Mouse (Mus musculus): ENCODE measurements around the gene Ebf3. TPM values are rescaled to one million over a fixed set of nuclear protein-coding genes. Genes with fewer than 3 reads are reported as not detected.

Ebf3 gene
- polyA plus RNA-seq, 2 experiments = 0.07 TPM; not detected in 1

GRCm38 (mm10) chr7:137277713-137278112 lies 36.5 kb downstream of the Ebf3 start:
- no peaks in the 10 kb centered on the region for H3K27me3 ChIP-seq (ENCODE audit: control insufficient read depth, insufficient read depth, low read length)
- no peaks in the 10 kb centered on the region for H3K36me3 ChIP-seq (replicated peaks; ENCODE audit: control insufficient read depth, insufficient read depth, low read depth)
- DNase-seq (ENCODE audit: low read depth in 3 of 3, low spot score in 3 of 3) (no peak), ATAC-seq (ENCODE audit: insufficient read depth) (no peak)
- no peaks in the 10 kb centered on the region for H3K4me1 ChIP-seq (replicated peaks; ENCODE audit: control insufficient read depth in 2 of 2, insufficient read depth in 2 of 2, low read length in 1 of 2)
- TF ChIP-seq CTCF (IDR thresholded peaks at IDR 0.05; ENCODE audit: low read depth) (no peak), EP300 (IDR thresholded peaks at IDR 0.05; ENCODE audit: low read depth) (no peak)
- no peaks in the 10 kb centered on the region for H3K9me3 ChIP-seq (ENCODE audit: control insufficient read depth, low read length)
- no peak overlapping the region for H3K9ac ChIP-seq (replicated peaks)
- H3K4me3 ChIP-seq (ENCODE audit: insufficient read depth in 1 of 2, low read depth in 2 of 2, low read length in 2 of 2) = no peak overlapping the region
- no peak overlapping the region for H3K4me2 ChIP-seq (ENCODE audit: low read depth)
- no peak overlapping the region for H3K27ac ChIP-seq
- WGBS (ENCODE audit: insufficient replicate concordance) = 69% methylated on average over 5 of the region's 5 CpGs

GRCm38 (mm10) chr7:137272252-137272651 lies 42.0 kb downstream of the Ebf3 start:
- ATAC-seq (ENCODE audit: insufficient read depth) (no peak), DNase-seq (ENCODE audit: low read depth in 3 of 3, low spot score in 3 of 3) (no peak)
- 63% methylated on average over 10 of the region's 10 CpGs for WGBS (ENCODE audit: insufficient replicate concordance)
- no peaks in the 10 kb centered on the region for H3K9me3 ChIP-seq (ENCODE audit: control insufficient read depth, low read length)
- H3K4me2 ChIP-seq (ENCODE audit: low read depth) = no peak overlapping the region
- no peaks in the 10 kb centered on the region for H3K27me3 ChIP-seq (ENCODE audit: control insufficient read depth, insufficient read depth, low read length)
- TF ChIP-seq CTCF (IDR thresholded peaks at IDR 0.05; ENCODE audit: low read depth) (no peak), EP300 (IDR thresholded peaks at IDR 0.05; ENCODE audit: low read depth) (no peak)
- no peak overlapping the region for H3K27ac ChIP-seq
- H3K4me1 ChIP-seq (replicated peaks; ENCODE audit: control insufficient read depth in 2 of 2, insufficient read depth in 2 of 2, low read length in 1 of 2) = no peaks in the 10 kb centered on the region
- no peaks in the 10 kb centered on the region for H3K36me3 ChIP-seq (replicated peaks; ENCODE audit: control insufficient read depth, insufficient read depth, low read depth)
- no peak overlapping the region for H3K9ac ChIP-seq (replicated peaks)
- no peak overlapping the region for H3K4me3 ChIP-seq (ENCODE audit: insufficient read depth in 1 of 2, low read depth in 2 of 2, low read length in 2 of 2)

GRCm38 (mm10) chr7:137268452-137269155 lies 45.6 kb downstream of the Ebf3 start:
- TF ChIP-seq CTCF (IDR thresholded peaks at IDR 0.05; ENCODE audit: low read depth) = no peak
- no peak for TF ChIP-seq EP300 (IDR thresholded peaks at IDR 0.05; ENCODE audit: low read depth)
- 46% methylated on average over 8 of the region's 8 CpGs for WGBS (ENCODE audit: insufficient replicate concordance)

GRCm38 (mm10) chr7:137267441-137267840 lies 46.8 kb downstream of the Ebf3 start:
- 60% methylated on average over 9 of the region's 9 CpGs for WGBS (ENCODE audit: insufficient replicate concordance)
- no peaks in the 10 kb centered on the region for H3K27me3 ChIP-seq (ENCODE audit: control insufficient read depth, insufficient read depth, low read length)
- no peak for TF ChIP-seq CTCF (IDR thresholded peaks at IDR 0.05; ENCODE audit: low read depth)
- no peak for TF ChIP-seq EP300 (IDR thresholded peaks at IDR 0.05; ENCODE audit: low read depth)
- no peak overlapping the region for H3K4me3 ChIP-seq (ENCODE audit: insufficient read depth in 1 of 2, low read depth in 2 of 2, low read length in 2 of 2)
- ATAC-seq (ENCODE audit: insufficient read depth) (no peak), DNase-seq (ENCODE audit: low read depth in 3 of 3, low spot score in 3 of 3) (no peak)
- no peaks in the 10 kb centered on the region for H3K4me1 ChIP-seq (replicated peaks; ENCODE audit: control insufficient read depth in 2 of 2, insufficient read depth in 2 of 2, low read length in 1 of 2)
- no peaks in the 10 kb centered on the region for H3K9me3 ChIP-seq (ENCODE audit: control insufficient read depth, low read length)
- no peaks in the 10 kb centered on the region for H3K36me3 ChIP-seq (replicated peaks; ENCODE audit: control insufficient read depth, insufficient read depth, low read depth)
- H3K4me2 ChIP-seq (ENCODE audit: low read depth) = no peak overlapping the region
- H3K9ac ChIP-seq (replicated peaks) = no peak overlapping the region
- no peak overlapping the region for H3K27ac ChIP-seq

More at GRCm38 (mm10) chr7:137268452-137269155, 45.6 kb downstream of the Ebf3 start:
- Histone ChIP-seq H3K4me2 (ENCODE audit: low read depth) (no peak overlapping the region), H3K9ac (replicated peaks) (no peak overlapping the region), H3K9me3 (ENCODE audit: control insufficient read depth, low read length) (no peaks in the 10 kb centered on the region), H3K27ac (no peak overlapping the region), H3K27me3 (ENCODE audit: control insufficient read depth, insufficient read depth, low read length) (no peaks in the 10 kb centered on the region), H3K4me3 (ENCODE audit: insufficient read depth in 1 of 2, low read depth in 2 of 2, low read length in 2 of 2) (no peak overlapping the region), H3K36me3 (replicated peaks; ENCODE audit: control insufficient read depth, insufficient read depth, low read depth) (no peaks in the 10 kb centered on the region), H3K4me1 (replicated peaks; ENCODE audit: control insufficient read depth in 2 of 2, insufficient read depth in 2 of 2, low read length in 1 of 2) (no peaks in the 10 kb centered on the region)
- DNase-seq (ENCODE audit: low read depth in 3 of 3, low spot score in 3 of 3) = no peak
- no peak for ATAC-seq (ENCODE audit: insufficient read depth)

- Histone ChIP-seq H3K9me3 (ENCODE audit: control insufficient read depth, low read length) (no peaks in the 10 kb centered on the region), H3K27me3 (ENCODE audit: control insufficient read depth, insufficient read depth, low read length) (no peaks in the 10 kb centered on the region), H3K36me3 (replicated peaks; ENCODE audit: control insufficient read depth, insufficient read depth, low read depth) (no peaks in the 10 kb centered on the region), H3K4me2 (ENCODE audit: low read depth) (no peak overlapping the region), H3K27ac (no peak overlapping the region), H3K4me1 (replicated peaks; ENCODE audit: control insufficient read depth in 2 of 2, insufficient read depth in 2 of 2, low read length in 1 of 2) (no peaks in the 10 kb centered on the region), H3K9ac (replicated peaks) (no peak overlapping the region), H3K4me3 (ENCODE audit: insufficient read depth in 1 of 2, low read depth in 2 of 2, low read length in 2 of 2) (no peak overlapping the region)
- no peak for DNase-seq (ENCODE audit: low read depth in 3 of 3, low spot score in 3 of 3)
- ATAC-seq (ENCODE audit: insufficient read depth) = no peak
- TF ChIP-seq EP300 (IDR thresholded peaks at IDR 0.05; ENCODE audit: low read depth) = no peak
- TF ChIP-seq CTCF (IDR thresholded peaks at IDR 0.05; ENCODE audit: low read depth) = no peak
- WGBS (ENCODE audit: insufficient replicate concordance) = 35% methylated on average over 17 of the region's 17 CpGs
Measured at GRCm38 (mm10) chr7:137266575-137266974, 47.7 kb downstream of the Ebf3 start.
